In genomic region chr2:125936396-125936795, GRCm38 (mm10) we compare ENCODE assay signal across 12 mouse cellular contexts.
A peak's percentile ranks its signal among the peaks of the same experiment; 100 is the strongest.
DNase-seq lines count a peak whose midpoint lies in the region; ATAC-seq and TF ChIP-seq lines count a peak whose summit lies in the region.
"Had no signal": no experiment of that assay in that cellular context is flagged by ENCODE, and none has a peak within 500 bp of the region (broad histone marks: within the 10 kb centered on the region; RNA-seq: fewer than 3 reads in every experiment).

No protein-coding gene starts in this region.

- 63% methylated on average over 5 of the region's 5 CpGs for WGBS in lung, embryonic 14.5 days

- H3K4me3 ChIP-seq in lung, embryonic 14.5 days (ENCODE audit: low read depth, low read length) = no peak overlapping the region

- no peak overlapping the region for H3K27ac ChIP-seq in lung, embryonic 14.5 days (ENCODE audit: low read depth)

- 0 out of 2 replicates have a peak, but pooled peaks cover 6% of the 10 kb centered on the region for H3K36me3 ChIP-seq in lung, embryonic 14.5 days (ENCODE audit: insufficient read depth)

- peak; percentile 66 for DNase-seq in heart, adult 11 months
- no peak for DNase-seq in heart, adult 9 months (ENCODE audit: low spot score in 2 of 2)
- DNase-seq in lung, embryonic 14.5 days = no peak
- no peak for DNase-seq in lung, postnatal 4 days
- DNase-seq in R1 (ENCODE audit: low read depth, low spot score) = peak; percentile 59
- no peak for DNase-seq in heart, postnatal 10 days
- no peak for DNase-seq in spleen, postnatal 36 days (ENCODE audit: low spot score in 2 of 2)
- DNase-seq: cerebellum, postnatal 25 days; lung, adult 18-20 months; thymus, postnatal 14 days had no signal

- intact Hi-C loops in heart, postnatal 10 days (cut with DNase I) = no loop called here

- no peak for ATAC-seq in lung, embryonic 14.5 days (ENCODE audit: insufficient read depth)
- peak; percentile 51; the same call in 1 of the 2 replicates for ATAC-seq in megakaryocyte-erythroid progenitor cell, adult 5-6 weeks (replicated peaks; ENCODE audit: low FRiP score, low TSS enrichment, poor library complexity, severe bottlenecking)

- H3K9me3 ChIP-seq in lung, embryonic 14.5 days (ENCODE audit: low read depth, low read length) = no peaks in the 10 kb centered on the region
- H3K9me3 ChIP-seq: G1E had no signal

- no peak overlapping the region for H3K4me2 ChIP-seq in lung, embryonic 14.5 days

- no peaks in the 10 kb centered on the region for H3K27me3 ChIP-seq in lung, embryonic 14.5 days (ENCODE audit: insufficient read depth, low read length)

- no peak overlapping the region for H3K9ac ChIP-seq in lung, embryonic 14.5 days

- peak; percentile 24 for TF ChIP-seq CTCF in lung, embryonic 14.5 days (IDR thresholded peaks at IDR 0.05; ENCODE audit: low read depth)

- H3K4me1 ChIP-seq in lung, embryonic 14.5 days (ENCODE audit: insufficient read depth) = no peaks in the 10 kb centered on the region

Comparison
In these comparisons a context has a peak if more than half of its experiments do, and no peak if none do; other contexts are left out.
1. DNase-seq: peak in heart, adult 11 months (single experiment) and R1 (single experiment); none in heart, adult 9 months (0 of 2), lung, embryonic 14.5 days (single experiment), lung, postnatal 4 days (0 of 2), heart, postnatal 10 days (0 of 2) and spleen, postnatal 36 days (0 of 2).